Mouse (Mus musculus): ENCODE results near the gene Prkn.

Prkn gene

GRCm38 (mm10) chr17:11392622-11393294 is 552.6 kb downstream of the Prkn start:
- DNase-seq (ENCODE audit: extremely low spot score, low spot score): no peak

- no peak for DNase-seq (ENCODE audit: extremely low spot score, low spot score)
These were observed 554.4 kb downstream of the Prkn start for GRCm38 (mm10) chr17:11394607-11395006.

- no peak for DNase-seq (ENCODE audit: extremely low spot score, low spot score)
These were observed 557.5 kb downstream of the Prkn start for GRCm38 (mm10) chr17:11397678-11398077.

GRCm38 (mm10) chr17:11402225-11402875 is 562.2 kb downstream of the Prkn start:
- DNase-seq (ENCODE audit: extremely low spot score, low spot score): no peak

GRCm38 (mm10) chr17:11411414-11411813 is 571.2 kb downstream of the Prkn start:
- no peak for DNase-seq (ENCODE audit: extremely low spot score, low spot score)

- DNase-seq (ENCODE audit: extremely low spot score, low spot score): no peak
These were observed 573.5 kb downstream of the Prkn start for GRCm38 (mm10) chr17:11413688-11414087.

GRCm38 (mm10) chr17:11414288-11414687 is 574.1 kb downstream of the Prkn start:
- DNase-seq (ENCODE audit: extremely low spot score, low spot score): no peak

GRCm38 (mm10) chr17:11417150-11417549 is 577.0 kb downstream of the Prkn start:
- DNase-seq (ENCODE audit: extremely low spot score, low spot score): no peak

GRCm38 (mm10) chr17:11419484-11419883 is 579.3 kb downstream of the Prkn start:
- no peak for DNase-seq (ENCODE audit: extremely low spot score, low spot score)

GRCm38 (mm10) chr17:11420839-11421238 is 580.7 kb downstream of the Prkn start:
- no peak for DNase-seq (ENCODE audit: extremely low spot score, low spot score)

GRCm38 (mm10) chr17:11421264-11421940 is 581.2 kb downstream of the Prkn start:
- no peak for DNase-seq (ENCODE audit: extremely low spot score, low spot score)

GRCm38 (mm10) chr17:11431323-11431722 is 591.1 kb downstream of the Prkn start:
- no peak for DNase-seq (ENCODE audit: extremely low spot score, low spot score)

GRCm38 (mm10) chr17:11432593-11432992 is 592.4 kb downstream of the Prkn start:
- DNase-seq (ENCODE audit: extremely low spot score, low spot score): no peak

- no peak for DNase-seq (ENCODE audit: extremely low spot score, low spot score)
These were observed 622.5 kb downstream of the Prkn start for GRCm38 (mm10) chr17:11462721-11463120.

- no peak for DNase-seq (ENCODE audit: extremely low spot score, low spot score)
These were observed 625.9 kb downstream of the Prkn start for GRCm38 (mm10) chr17:11466095-11466494.

GRCm38 (mm10) chr17:11468624-11469023 is 628.4 kb downstream of the Prkn start:
- no peak for DNase-seq (ENCODE audit: extremely low spot score, low spot score)

- DNase-seq (ENCODE audit: extremely low spot score, low spot score): no peak
These were observed 642.8 kb downstream of the Prkn start for GRCm38 (mm10) chr17:11483032-11483431.

- no peak for DNase-seq (ENCODE audit: extremely low spot score, low spot score)
These were observed 649.9 kb downstream of the Prkn start for GRCm38 (mm10) chr17:11490051-11490450.

- no peak for DNase-seq (ENCODE audit: extremely low spot score, low spot score)
These were observed 662.4 kb downstream of the Prkn start for GRCm38 (mm10) chr17:11502556-11502955.

GRCm38 (mm10) chr17:11504496-11504895 is 664.3 kb downstream of the Prkn start:
- DNase-seq (ENCODE audit: extremely low spot score, low spot score): no peak

- no peak for DNase-seq (ENCODE audit: extremely low spot score, low spot score)
These were observed 666.9 kb downstream of the Prkn start for GRCm38 (mm10) chr17:11507082-11507481.

- no peak for DNase-seq (ENCODE audit: extremely low spot score, low spot score)
These were observed 669.9 kb downstream of the Prkn start for GRCm38 (mm10) chr17:11510081-11510480.
